Mouse (Mus musculus) cerebellum, adult 18-20 months (tissue): ENCODE results near the gene Polq.
"Not testable (repeated sequence)": the region's sequence is repeated elsewhere in the genome, so short reads cannot be mapped to it uniquely, and the experiment has no call there.

Source experiments
- DNase-seq, 2 experiments: peaks; one replicate each; pipeline ENCODE4 v3.0.0; 2021

Gene Polq

GRCm38 (mm10) chr16:37108763-37109162, 97.2 kb downstream of the Polq start:
- peak; percentile 49 to 55 for DNase-seq

GRCm38 (mm10) chr16:37109285-37109684, 97.7 kb downstream of the Polq start:
- peak; percentile 62 to 73 for DNase-seq

GRCm38 (mm10) chr16:37125190-37125589, 113.6 kb downstream of the Polq start:
- not testable (repeated sequence) for DNase-seq
